Mouse (Mus musculus) heart, adult 2 months (tissue): Measurements from ENCODE around the gene Ganab. TPM values are rescaled to one million over a fixed set of nuclear protein-coding genes. Genes with fewer than 3 reads are reported as not detected.
A peak's percentile ranks its signal among the peaks of the same experiment; 100 is the strongest.

Experiments
- DNase-seq, 2 experiments: peaks; one replicate each; pipeline ENCODE4 v3.0.0; 2021
- H3K27ac ChIP-seq: fragments of 200-600 bp; 2 replicates; pipeline ENCODE4 v1.8.1; 2022
- H3K27me3 ChIP-seq: fragments of 200-500 bp; 2 replicates; pipeline ENCODE4 v1.6.1; 2012; ENCODE audit warnings: mild to moderate bottlenecking, low read length, inconsistent platforms, mixed read lengths; ENCODE audit not compliant: control insufficient read depth, insufficient read depth
- H3K36me3 ChIP-seq: fragments of 200-500 bp; 2 replicates; pipeline ENCODE4 v1.6.1; 2012; ENCODE audit warnings: low read length, inconsistent platforms; ENCODE audit not compliant: control insufficient read depth, insufficient read depth
- H3K4me1 ChIP-seq: fragments of 200-500 bp; 2 replicates; pipeline ENCODE4 v1.6.1; 2011; ENCODE audit warnings: low read length; ENCODE audit not compliant: control insufficient read depth, insufficient read depth
- H3K4me3 ChIP-seq: fragments of 200-600 bp; 2 replicates; pipeline ENCODE4 v1.8.1; 2022
- H3K79me2 ChIP-seq: fragments of 200-500 bp; replicated peaks from 2 replicates; pipeline ENCODE4 v1.6.1; 2012; ENCODE audit warnings: mild to moderate bottlenecking, inconsistent platforms, low read length, moderate library complexity, mixed read lengths; ENCODE audit not compliant: control insufficient read depth, insufficient read depth
- H3K9ac ChIP-seq: fragments of 200-500 bp; 2 replicates; pipeline ENCODE4 v1.6.1; 2012; ENCODE audit warnings: low read depth, mild to moderate bottlenecking, control low read depth, inconsistent platforms, low read length, mixed read lengths
- CTCF ChIP-seq: fragments of 200-600 bp; IDR thresholded peaks from 2 replicates; pipeline ENCODE4 v1.8.1; 2022; ENCODE audit warnings: antibody characterized with exemption, mild to moderate bottlenecking, moderate library complexity
- EP300 ChIP-seq: fragments of 200-500 bp; IDR thresholded peaks from 2 replicates; pipeline ENCODE4 v1.6.1; 2011; ENCODE audit warnings: low read depth, low read length, control low read depth; ENCODE audit not compliant: insufficient read depth
- POLR2A ChIP-seq: fragments of 200-500 bp; IDR thresholded peaks from 2 replicates; pipeline ENCODE4 v1.6.1; 2011; ENCODE audit warnings: mild to moderate bottlenecking, low read depth, low read length, control low read depth; ENCODE audit not compliant: insufficient read depth
- WGBS: fragments of 180-500 bp; shearing (Covaris S2); methylation state at CpG from one replicate; pipeline ENCODE4 v1.1.7; 2018; 5-methylcytosine and 5-hydroxymethylcytosine counted together
- intact Hi-C: fragments of 180-260 bp; cut with DNase I; formaldehyde crosslinking; loops from one replicate; pipeline ENCODE4 v1.15.1; 2025
- microRNA-seq, 2 experiments: library from miRNA; unstranded; fragments of <30 nt; microRNA quantifications; one replicate each; pipeline ENCODE4 v1.2.0; 2021
- polyA plus RNA-seq: library from polyadenylated mRNA; depleted of rRNA; stranded (reverse); fragments of >200 nt; gene quantifications from 2 replicates; pipeline ENCODE4 v1.2.3, GENCODE M21; 2012; rRNA removed
- total RNA-seq, 2 experiments: library from RNA; stranded (reverse); gene quantifications; 2 replicates each; pipeline ENCODE4 v1.2.3; 2021

The Ganab gene
- total and polyA plus RNA-seq, 3 experiments = 50.3 to 54.5 (median 52.5) TPM

GRCm38 (mm10) chr19:8966198-8966589 lies 68.3 kb downstream of the Ganab start:
- Histone ChIP-seq H3K4me1 (peaks cover 5% of the 10 kb centered on the region), H3K9ac (peak overlapping the region; percentile 76), H3K79me2 (no peaks in the 10 kb centered on the region), H3K4me3 (peak overlapping the region; percentile 76), H3K36me3 (peaks cover 8% of the 10 kb centered on the region; the same call in 1 of the 2 replicates), H3K27ac (peak overlapping the region; percentile 96), H3K27me3 (no peaks in the 10 kb centered on the region)
- DNase-seq = no peak
- 17% methylated on average over 5 of the region's 5 CpGs for WGBS
- TF ChIP-seq POLR2A (no peak), CTCF (no peak), EP300 (no peak)
- intact Hi-C loops = loop anchor here (5.0 kb wide), 1 partner anchor 94 kb away; the partner anchor contains the start of gene Ubxn1

Small RNA genes lying within 50 kb of the gene (microRNA-seq; reads per million reads assigned to microRNA genes)
- 0.56 to 0.77 reads per million in 2 experiments for gene Mir5136

Other genes with a start within 250 kb of the Ganab start
Only the 30 nearest of the 33 such genes appear.
- gene Slc3a2, start 174.7 kb upstream of the Ganab start, total RNA-seq = 10 to 100 TPM; 41.0 to 42.2 TPM
- gene Slc3a2, start 174.7 kb upstream of the Ganab start, polyA plus RNA-seq = 60.9 and 61.1 TPM in 2 replicates
- gene Wdr74, start 162.2 kb upstream of the Ganab start, total RNA-seq = 10 to 100 TPM; 18.7 to 19.2 TPM
- 15.7 and 18.2 TPM in 2 replicates for gene Wdr74, start 162.2 kb upstream of the Ganab start, polyA plus RNA-seq
- gene 1700092M07Rik, start 157.4 kb upstream of the Ganab start, total RNA-seq = under 1 TPM in 1 of 2 experiments, not detected in 1; 0.57 TPM
- 0.62 and 1.3 TPM in 2 replicates for gene 1700092M07Rik, start 157.4 kb upstream of the Ganab start, polyA plus RNA-seq
- 10 to 100 TPM; 23.8 to 25.3 TPM for gene Stx5a, start 156.7 kb upstream of the Ganab start, total RNA-seq
- 33.4 and 49.3 TPM in 2 replicates for gene Stx5a, start 156.7 kb upstream of the Ganab start, polyA plus RNA-seq
- 10 to 100 TPM; 35.5 to 41.8 TPM for gene Nxf1, start 141.0 kb upstream of the Ganab start, total RNA-seq
- 66.5 and 93.2 TPM in 2 replicates for gene Nxf1, start 141.0 kb upstream of the Ganab start, polyA plus RNA-seq
- gene Tmem223, start 127.1 kb upstream of the Ganab start, total RNA-seq = 100 to 1,000 TPM; 108 to 130 TPM
- gene Tmem223, start 127.1 kb upstream of the Ganab start, polyA plus RNA-seq = 212 and 233 TPM in 2 replicates
- 10 to 100 TPM; 14.8 to 17.1 TPM for gene Tmem179b, start 123.6 kb upstream of the Ganab start, total RNA-seq
- 44.5 and 44.9 TPM in 2 replicates for gene Tmem179b, start 123.6 kb upstream of the Ganab start, polyA plus RNA-seq
- 1 to 10 TPM; 7.8 to 9.1 TPM for gene Taf6l, start 111.7 kb upstream of the Ganab start, total RNA-seq
- gene Taf6l, start 111.7 kb upstream of the Ganab start, polyA plus RNA-seq = 6.0 and 6.2 TPM in 2 replicates
- gene Polr2g, start 99.5 kb upstream of the Ganab start, total RNA-seq = 10 to 100 TPM; 53.4 to 56.3 TPM
- gene Polr2g, start 99.5 kb upstream of the Ganab start, polyA plus RNA-seq = 55.1 and 84.1 TPM in 2 replicates
- 1 to 10 TPM; 1.4 to 1.5 TPM for gene Zbtb3, start 95.5 kb upstream of the Ganab start, total RNA-seq
- gene Zbtb3, start 95.5 kb upstream of the Ganab start, polyA plus RNA-seq = 2.0 and 2.5 TPM in 2 replicates
- gene Ttc9c, start 78.7 kb upstream of the Ganab start, total RNA-seq = 10 to 100 TPM; 14.1 TPM
- 9.5 and 17.8 TPM in 2 replicates for gene Ttc9c, start 78.7 kb upstream of the Ganab start, polyA plus RNA-seq
- 10 to 100 TPM; 44.7 to 47.5 TPM for gene Hnrnpul2, start 78.1 kb upstream of the Ganab start, total RNA-seq
- gene Hnrnpul2, start 78.1 kb upstream of the Ganab start, polyA plus RNA-seq = 12.4 and 23.2 TPM in 2 replicates
- not detected for gene AC129217.1, start 68.3 kb upstream of the Ganab start, total RNA-seq
- gene AC129217.1, start 68.3 kb upstream of the Ganab start, polyA plus RNA-seq = not detected in 2 replicates
- gene Bscl2, start 60.6 kb upstream of the Ganab start, total RNA-seq = 10 to 100 TPM; 22.6 to 23.5 TPM
- 52.3 and 67.7 TPM in 2 replicates for gene Bscl2, start 60.6 kb upstream of the Ganab start, polyA plus RNA-seq
- gene Gng3, start 58.9 kb upstream of the Ganab start, total RNA-seq = not detected
- gene Gng3, start 58.9 kb upstream of the Ganab start, polyA plus RNA-seq = 0.23 and 0.35 TPM in 2 replicates
- gene Lrrn4cl, start 47.3 kb upstream of the Ganab start, total RNA-seq = 1 to 10 TPM; 2.6 to 3.7 TPM
- 3.8 and 5.7 TPM in 2 replicates for gene Lrrn4cl, start 47.3 kb upstream of the Ganab start, polyA plus RNA-seq
- gene Ubxn1, start 26.6 kb upstream of the Ganab start, total RNA-seq = 100 to 1,000 TPM; 108 to 135 TPM
- gene Ubxn1, start 26.6 kb upstream of the Ganab start, polyA plus RNA-seq = 60.7 and 62.2 TPM in 2 replicates
- gene Uqcc3, start 17.1 kb upstream of the Ganab start, total RNA-seq = 10 to 100 TPM; 49.9 to 56.5 TPM
- 43.7 and 48.6 TPM in 2 replicates for gene Uqcc3, start 17.1 kb upstream of the Ganab start, polyA plus RNA-seq
- gene Lbhd1, start 14.3 kb upstream of the Ganab start, total RNA-seq = 1 to 10 TPM; 4.2 to 5.2 TPM
- 1.1 and 1.3 TPM in 2 replicates for gene Lbhd1, start 14.3 kb upstream of the Ganab start, polyA plus RNA-seq
- not detected for gene Gm49403, start 14.1 kb upstream of the Ganab start, total RNA-seq
- not detected in 2 replicates for gene Gm49403, start 14.1 kb upstream of the Ganab start, polyA plus RNA-seq
- 10 to 100 TPM; 15.6 to 21.0 TPM for gene 1810009A15Rik, start 9.2 kb upstream of the Ganab start, total RNA-seq
- 10.1 and 10.5 TPM in 2 replicates for gene 1810009A15Rik, start 9.2 kb upstream of the Ganab start, polyA plus RNA-seq
- 1 to 10 TPM in 1 of 2 experiments, under 1 TPM in 1; 0.57 to 3.2 TPM for gene Gm49416, start 9.1 kb upstream of the Ganab start, total RNA-seq
- 1.2 and 1.3 TPM in 2 replicates for gene Gm49416, start 9.1 kb upstream of the Ganab start, polyA plus RNA-seq
- gene Ints5, start 5.1 kb upstream of the Ganab start, total RNA-seq = 10 to 100 TPM; 10.6 to 12.6 TPM
- 10.8 and 13.5 TPM in 2 replicates for gene Ints5, start 5.1 kb upstream of the Ganab start, polyA plus RNA-seq
- 10 to 100 TPM; 35.4 to 42.3 TPM for gene B3gat3, start 22.3 kb downstream of the Ganab start, total RNA-seq
- 59.4 and 61.2 TPM in 2 replicates for gene B3gat3, start 22.3 kb downstream of the Ganab start, polyA plus RNA-seq
- 10 to 100 TPM; 21.8 to 23.1 TPM for gene Rom1, start 31.3 kb downstream of the Ganab start, total RNA-seq
- 24.9 and 30.7 TPM in 2 replicates for gene Rom1, start 31.3 kb downstream of the Ganab start, polyA plus RNA-seq
- 1 to 10 TPM; 7.0 to 9.7 TPM for gene Eml3, start 31.5 kb downstream of the Ganab start, total RNA-seq
- 17.6 and 18.4 TPM in 2 replicates for gene Eml3, start 31.5 kb downstream of the Ganab start, polyA plus RNA-seq
- gene Mta2, start 43.8 kb downstream of the Ganab start, total RNA-seq = 10 to 100 TPM; 29.0 to 32.1 TPM
- gene Mta2, start 43.8 kb downstream of the Ganab start, polyA plus RNA-seq = 13.1 and 15.6 TPM in 2 replicates
- gene Tut1, start 55.8 kb downstream of the Ganab start, total RNA-seq = 1 to 10 TPM; 8.5 to 9.4 TPM
- 7.2 and 10.6 TPM in 2 replicates for gene Tut1, start 55.8 kb downstream of the Ganab start, polyA plus RNA-seq
- gene Eef1g, start 69.0 kb downstream of the Ganab start, total RNA-seq = 100 to 1,000 TPM; 224 to 260 TPM
- gene Eef1g, start 69.0 kb downstream of the Ganab start, polyA plus RNA-seq = 191 and 291 TPM in 2 replicates
- gene Ahnak, start 91.2 kb downstream of the Ganab start, total RNA-seq = 100 to 1,000 TPM; 299 to 348 TPM
- gene Ahnak, start 91.2 kb downstream of the Ganab start, polyA plus RNA-seq = 23.0 and 42.5 TPM in 2 replicates